Mouse (Mus musculus): ENCODE measurements at regions not wholly inside any gene's neighbourhood (a gene's known extent, or its start where the extent isn't known, plus 50 kb on each side); places are given as distances from the start of the nearest gene placed in this dataset.

GRCm38 (mm10) chr8:126646604-126647311 lies 53.0 kb upstream of the Irf2bp2 start:
- no peaks in the 10 kb centered on the region for H3K36me3 ChIP-seq
- no peak overlapping the region for H3K4me2 ChIP-seq
- H3K4me1 ChIP-seq (replicated peaks), result peaks cover 17% of the 10 kb centered on the region
- DNase-seq (no peak), ATAC-seq (ENCODE audit: low read depth) (no peak)
- 66% methylated on average over 8 of the region's 8 CpGs for WGBS (ENCODE audit: insufficient replicate concordance)
- H3K9me3 ChIP-seq (replicated peaks), result no peaks in the 10 kb centered on the region
- no peak overlapping the region for H3K4me3 ChIP-seq (replicated peaks)
- no peak overlapping the region for H3K27ac ChIP-seq
- no peaks in the 10 kb centered on the region for H3K27me3 ChIP-seq
- no peak overlapping the region for H3K9ac ChIP-seq

DNA sequence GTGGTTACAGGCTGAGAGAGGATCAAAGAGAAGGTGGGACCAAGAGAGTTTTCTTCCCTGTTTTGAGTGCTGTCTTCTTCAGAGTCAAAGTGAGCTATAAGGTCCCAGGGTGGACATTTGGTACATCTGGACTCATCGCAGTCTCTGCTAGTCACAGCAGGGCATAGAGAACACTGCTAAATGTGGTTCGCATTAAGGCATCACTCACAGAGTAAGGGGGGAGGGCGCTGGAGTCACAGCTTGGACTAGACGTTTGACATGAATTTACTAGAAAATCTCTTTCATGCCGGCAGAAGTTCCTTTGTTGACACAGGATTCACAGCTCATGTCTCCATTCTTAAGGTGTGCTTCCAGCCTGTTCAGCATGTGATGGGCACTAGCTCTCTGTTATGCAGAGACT lies 50.4 kb upstream of the Irf2bp2 start:
- DNase-seq, result no peak
- WGBS (ENCODE audit: insufficient replicate concordance), result 61% methylated on average over 5 of the region's 5 CpGs
- no peak for ATAC-seq (ENCODE audit: low read depth)
- H3K36me3 ChIP-seq, result no peaks in the 10 kb centered on the region
- peaks cover 21% of the 10 kb centered on the region for H3K4me1 ChIP-seq (replicated peaks)
- H3K27me3 ChIP-seq, result no peaks in the 10 kb centered on the region
- H3K27ac ChIP-seq, result no peak overlapping the region
- no peak overlapping the region for H3K4me2 ChIP-seq
- H3K9ac ChIP-seq, result no peak overlapping the region
- H3K4me3 ChIP-seq (replicated peaks), result no peak overlapping the region
- H3K9me3 ChIP-seq (replicated peaks), result no peaks in the 10 kb centered on the region

Data from liver, embryonic 13.5 days (tissue).